Mouse (Mus musculus) cortical plate, adult 2 months (tissue): ENCODE measurements at regions not wholly inside any gene's neighbourhood (a gene's known extent, or its start where the extent isn't known, plus 50 kb on each side); places are given as distances from the start of the nearest gene placed in this dataset.

Experiments used
- H3K27ac ChIP-seq: fragments of 200-500 bp; 2 replicates; pipeline ENCODE4 v1.5.1; 2012; ENCODE audit warnings: low read length, control low read depth, inconsistent platforms; ENCODE audit not compliant: insufficient read depth
- H3K4me1 ChIP-seq: fragments of 200-500 bp; 2 replicates; pipeline ENCODE4 v1.6.1; 2011; ENCODE audit warnings: low read length; ENCODE audit not compliant: control insufficient read depth, insufficient read depth
- H3K4me3 ChIP-seq: fragments of 200-500 bp; 2 replicates; pipeline ENCODE4 v1.5.1; 2011; ENCODE audit warnings: mild to moderate bottlenecking, low read length, control low read depth; ENCODE audit not compliant: insufficient read depth
- CTCF ChIP-seq: fragments of 200-500 bp; IDR thresholded peaks from 2 replicates; pipeline ENCODE4 v1.5.1; 2011; ENCODE audit warnings: mild to moderate bottlenecking, control low read depth, low read length; ENCODE audit not compliant: insufficient read depth; ENCODE audit errors: extremely low read depth
- POLR2A ChIP-seq: fragments of 200-500 bp; IDR thresholded peaks from 2 replicates; pipeline ENCODE4 v1.6.1; 2011; ENCODE audit warnings: mild to moderate bottlenecking, low read length, control low read depth; ENCODE audit not compliant: insufficient read depth; ENCODE audit errors: extremely low read depth

- Histone ChIP-seq H3K4me1 (no peaks in the 10 kb centered on the region), H3K27ac (no peak overlapping the region), H3K4me3 (no peak overlapping the region)
- no peak for TF ChIP-seq CTCF
- no peak for TF ChIP-seq POLR2A
These were observed 66.2 kb downstream of the Car2 start for GRCm38 (mm10) chr3:14952169-14952729.

GRCm38 (mm10) chr3:14952951-14953350 is 66.9 kb downstream of the Car2 start:
- Histone ChIP-seq H3K4me1 (no peaks in the 10 kb centered on the region), H3K4me3 (no peak overlapping the region), H3K27ac (no peak overlapping the region)
- TF ChIP-seq CTCF (no peak), POLR2A (no peak)

GRCm38 (mm10) chr3:14957481-14957880 is 71.4 kb downstream of the Car2 start:
- H3K4me1 ChIP-seq: no peaks in the 10 kb centered on the region
- no peak overlapping the region for H3K4me3 ChIP-seq
- H3K27ac ChIP-seq: no peak overlapping the region
- TF ChIP-seq CTCF (no peak), POLR2A (no peak)

DNA sequence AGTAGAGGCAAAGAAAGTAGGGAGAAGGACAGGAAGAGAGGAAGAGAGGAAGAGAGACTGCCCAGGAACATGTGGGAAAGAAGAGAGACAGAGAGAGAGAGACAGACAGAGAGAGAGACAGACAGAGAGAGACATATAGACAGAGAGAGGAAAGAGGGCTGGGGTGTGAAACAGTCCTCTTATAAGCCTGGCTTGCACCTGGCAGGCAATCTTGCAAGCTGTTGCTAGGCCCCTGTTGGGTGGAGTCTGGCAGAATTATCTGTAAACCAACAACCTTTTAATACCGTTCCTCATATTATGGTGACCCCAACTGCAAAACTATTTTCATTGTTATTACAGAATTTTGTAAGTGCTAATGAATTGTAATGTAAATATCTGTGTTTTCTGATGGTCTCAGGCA is 72.2 kb downstream of the Car2 start:
- TF ChIP-seq POLR2A: no peak
- H3K4me1 ChIP-seq: no peaks in the 10 kb centered on the region

GRCm38 (mm10) chr3:14959586-14959985 is 73.5 kb downstream of the Car2 start:
- no peaks in the 10 kb centered on the region for H3K4me1 ChIP-seq
- no peak for TF ChIP-seq POLR2A
- TF ChIP-seq CTCF: no peak
- H3K4me3 ChIP-seq: no peak overlapping the region
- no peak overlapping the region for H3K27ac ChIP-seq

More for the DNA sequence above, 72.2 kb downstream of the Car2 start:
- H3K27ac ChIP-seq: 0 out of 2 replicates have a peak overlapping the region, but pooled peaks have one; percentile 23
- no peak overlapping the region for H3K4me3 ChIP-seq

- no peak overlapping the region for H3K27ac ChIP-seq
- no peaks in the 10 kb centered on the region for H3K4me1 ChIP-seq
- TF ChIP-seq POLR2A (no peak), CTCF (no peak)
- H3K4me3 ChIP-seq: no peak overlapping the region
These were observed 78.7 kb downstream of the Car2 start for GRCm38 (mm10) chr3:14964795-14965194.

DNA sequence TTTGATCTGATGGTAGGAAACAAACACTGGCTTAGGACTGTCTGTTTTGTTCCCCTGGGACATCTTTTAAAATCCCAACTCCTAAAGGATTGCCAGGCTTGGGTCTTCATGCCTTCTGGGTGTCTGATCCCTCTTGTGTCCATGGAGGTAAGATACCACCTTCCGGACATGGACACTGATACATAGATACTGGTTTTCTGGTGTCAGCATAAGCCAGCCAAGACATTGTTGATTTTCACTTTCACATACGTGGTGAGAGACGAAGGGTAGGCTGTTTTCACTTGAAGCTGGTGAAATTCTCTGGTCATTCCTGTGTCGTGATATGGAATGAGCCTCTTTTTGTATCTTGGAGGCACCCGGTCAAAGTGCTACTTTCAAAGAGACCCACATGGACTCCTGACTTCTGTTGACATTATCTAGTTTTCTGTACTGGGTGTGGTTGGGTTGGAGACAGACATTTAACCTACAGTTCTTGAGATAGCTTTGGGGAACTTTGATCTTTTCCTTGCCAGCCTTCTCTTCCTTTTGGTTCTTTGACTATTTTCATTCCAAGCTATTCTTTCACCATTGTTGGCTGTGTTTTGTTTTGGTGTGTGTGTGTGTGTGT is 79.5 kb downstream of the Car2 start:
- TF ChIP-seq POLR2A (no peak), CTCF (no peak)
- Histone ChIP-seq H3K27ac (no peak overlapping the region), H3K4me3 (no peak overlapping the region), H3K4me1 (no peaks in the 10 kb centered on the region)

DNA sequence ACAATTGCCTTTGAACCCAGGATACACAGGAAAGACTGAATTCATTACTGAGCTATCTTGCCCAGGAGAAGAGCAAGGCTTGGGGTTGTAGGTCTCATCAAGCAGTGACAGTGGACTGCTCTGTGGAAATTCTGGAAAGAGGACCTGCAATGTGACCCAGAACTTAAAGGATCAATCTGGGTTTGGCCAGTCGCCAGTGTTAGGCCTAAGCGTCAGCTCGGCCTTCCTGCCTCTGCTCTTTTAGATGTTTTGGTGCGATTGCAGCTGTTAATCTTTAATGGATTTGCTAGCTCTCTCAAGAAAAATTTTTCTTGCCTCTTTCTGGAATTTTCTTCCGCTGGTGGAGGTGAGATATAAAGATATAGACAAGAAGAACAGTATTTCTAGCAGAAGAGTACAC is 81.2 kb downstream of the Car2 start:
- Histone ChIP-seq H3K4me1 (no peaks in the 10 kb centered on the region), H3K27ac (no peak overlapping the region), H3K4me3 (no peak overlapping the region)
- TF ChIP-seq POLR2A (no peak), CTCF (no peak)

- no peaks in the 10 kb centered on the region for H3K4me1 ChIP-seq
- no peak overlapping the region for H3K4me3 ChIP-seq
- TF ChIP-seq CTCF (no peak), POLR2A (no peak)
- no peak overlapping the region for H3K27ac ChIP-seq
These were observed 82.3 kb downstream of the Car2 start for GRCm38 (mm10) chr3:14968345-14968744.

DNA sequence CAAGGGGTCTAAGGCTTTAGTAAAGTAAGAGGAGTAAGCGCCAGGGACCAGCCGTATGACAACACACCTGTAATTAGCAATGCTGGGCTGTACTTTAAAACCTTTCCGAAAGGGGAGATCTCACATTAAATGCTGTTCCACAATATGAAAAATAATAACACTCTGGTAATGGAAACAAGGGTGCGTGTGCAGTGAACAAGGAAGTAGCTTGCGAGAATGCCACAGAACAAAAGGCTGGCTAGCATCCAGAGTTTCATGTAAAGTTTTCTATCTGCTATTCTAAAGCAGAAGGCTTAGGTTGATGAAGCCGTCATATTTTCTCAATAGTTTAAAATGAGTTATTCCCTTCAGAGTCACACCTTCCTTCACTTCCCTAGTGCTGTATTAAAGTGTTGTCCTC is 83.6 kb downstream of the Car2 start:
- TF ChIP-seq POLR2A (no peak), CTCF (no peak)
- no peaks in the 10 kb centered on the region for H3K4me1 ChIP-seq
- no peak overlapping the region for H3K27ac ChIP-seq
- H3K4me3 ChIP-seq: no peak overlapping the region
